Mouse (Mus musculus) ES-E14 (cell line): ENCODE results near the gene Inpp5e.

ENCODE experiments used
- CHD2 ChIP-seq: IDR thresholded peaks from 2 replicates; pipeline ENCODE4 v1.6.1; 2014; ENCODE audit warnings: mild to moderate bottlenecking, low read depth, low read length, inconsistent platforms
- HCFC1 ChIP-seq: IDR thresholded peaks from 2 replicates; pipeline ENCODE4 v1.6.1; 2012; ENCODE audit warnings: low read length, inconsistent platforms, borderline replicate concordance; ENCODE audit not compliant: insufficient read depth
- ZC3H11A ChIP-seq: IDR thresholded peaks from 2 replicates; pipeline ENCODE4 v1.6.1; 2012; ENCODE audit warnings: low read depth, mild to moderate bottlenecking, inconsistent platforms, low read length, borderline replicate concordance
- ZNF384 ChIP-seq: IDR thresholded peaks from 2 replicates; pipeline ENCODE4 v1.6.1; 2012; ENCODE audit warnings: low read depth, low read length, inconsistent platforms

GRCm38 (mm10) chr2:26390954-26391353 is 18.0 kb downstream of the Inpp5e start:
- no peak for TF ChIP-seq ZNF384
- no peak for TF ChIP-seq ZC3H11A
- TF ChIP-seq HCFC1 = no peak
- no peak for TF ChIP-seq CHD2
